Mouse (Mus musculus) spleen, postnatal 10 days (tissue): ENCODE measurements at regions not wholly inside any gene's neighbourhood (a gene's known extent, or its start where the extent isn't known, plus 50 kb on each side); places are given as distances from the start of the nearest gene placed in this dataset.

Source experiments
- DNase-seq, 2 experiments: peaks; one replicate each; pipeline ENCODE4 v3.0.0; 2021 to 2022; ENCODE audit warnings: low spot score in 2 of 2

- no peak for DNase-seq
Observed at GRCm38 (mm10) chr13:99128979-99129378, 55.6 kb upstream of the Zfp366 start.

GRCm38 (mm10) chr13:99128284-99128691 is 56.3 kb upstream of the Zfp366 start:
- peak in 1 of 2 experiments; percentile 8 for DNase-seq

GRCm38 (mm10) chr13:99127716-99128115 is 56.9 kb upstream of the Zfp366 start:
- DNase-seq: peak in 1 of 2 experiments; percentile 3

- peak in 1 of 2 experiments; percentile 2 for DNase-seq
Observed at GRCm38 (mm10) chr13:99126971-99127370, 57.7 kb upstream of the Zfp366 start.

- DNase-seq: peak in 1 of 2 experiments; percentile 5
Observed at GRCm38 (mm10) chr13:99126538-99126937, 58.1 kb upstream of the Zfp366 start.

GRCm38 (mm10) chr13:99125946-99126345 is 58.7 kb upstream of the Zfp366 start:
- DNase-seq: no peak

- DNase-seq: no peak
Observed at GRCm38 (mm10) chr13:99124894-99125570, 59.6 kb upstream of the Zfp366 start.

GRCm38 (mm10) chr13:99124141-99124540 is 60.5 kb upstream of the Zfp366 start:
- no peak for DNase-seq

- no peak for DNase-seq
Observed at GRCm38 (mm10) chr13:99123476-99124140, 61.0 kb upstream of the Zfp366 start.

GRCm38 (mm10) chr13:99122539-99122938 is 62.1 kb upstream of the Zfp366 start:
- DNase-seq: peak in 1 of 2 experiments; percentile 7

- no peak for DNase-seq
Observed at GRCm38 (mm10) chr13:99121096-99121495, 63.5 kb upstream of the Zfp366 start.

GRCm38 (mm10) chr13:99119941-99120340 is 64.7 kb upstream of the Zfp366 start:
- no peak for DNase-seq

- no peak for DNase-seq
Observed at GRCm38 (mm10) chr13:99118901-99119300, 65.7 kb upstream of the Zfp366 start.

- peak in 1 of 2 experiments; percentile 42 for DNase-seq
Observed at GRCm38 (mm10) chr13:99115541-99115940, 69.1 kb upstream of the Zfp366 start.

- DNase-seq: no peak
Observed at GRCm38 (mm10) chr13:99114565-99114964, 70.1 kb upstream of the Zfp366 start.

- DNase-seq: no peak
Observed at GRCm38 (mm10) chr13:99111736-99112386, 72.8 kb upstream of the Zfp366 start.

GRCm38 (mm10) chr13:99107983-99108382 is 76.6 kb upstream of the Zfp366 start:
- peak in 1 of 2 experiments; percentile 28 for DNase-seq

- no peak for DNase-seq
Observed at GRCm38 (mm10) chr13:99102089-99102681, 82.4 kb upstream of the Zfp366 start.

GRCm38 (mm10) chr13:99100430-99101409 is 83.9 kb upstream of the Zfp366 start:
- peak in 1 of 2 experiments; percentile 6 for DNase-seq

- DNase-seq: no peak
Observed at GRCm38 (mm10) chr13:99099794-99100429, 84.7 kb upstream of the Zfp366 start.

- no peak for DNase-seq
Observed at GRCm38 (mm10) chr13:99099226-99099625, 85.4 kb upstream of the Zfp366 start.
